Mouse (Mus musculus) layer of hippocampus, adult 8-10 months (tissue): ENCODE measurements around the gene Kbtbd12. TPM values are rescaled to one million over a fixed set of nuclear protein-coding genes. Genes with fewer than 3 reads are reported as not detected.

Experiments
- DNase-seq, 2 experiments: peaks; one replicate each; pipeline ENCODE4 v3.0.0; 2022; ENCODE audit warnings: low spot score in 2 of 2
- total RNA-seq, 4 experiments: library from RNA; stranded (reverse); gene quantifications; 2 replicates each; pipeline ENCODE4 v1.2.4; 2022

Kbtbd12 gene
- total RNA-seq, 4 experiments from 2014 or later = 0.21 to 0.36 (median 0.25) TPM; not detected in 1

DNA sequence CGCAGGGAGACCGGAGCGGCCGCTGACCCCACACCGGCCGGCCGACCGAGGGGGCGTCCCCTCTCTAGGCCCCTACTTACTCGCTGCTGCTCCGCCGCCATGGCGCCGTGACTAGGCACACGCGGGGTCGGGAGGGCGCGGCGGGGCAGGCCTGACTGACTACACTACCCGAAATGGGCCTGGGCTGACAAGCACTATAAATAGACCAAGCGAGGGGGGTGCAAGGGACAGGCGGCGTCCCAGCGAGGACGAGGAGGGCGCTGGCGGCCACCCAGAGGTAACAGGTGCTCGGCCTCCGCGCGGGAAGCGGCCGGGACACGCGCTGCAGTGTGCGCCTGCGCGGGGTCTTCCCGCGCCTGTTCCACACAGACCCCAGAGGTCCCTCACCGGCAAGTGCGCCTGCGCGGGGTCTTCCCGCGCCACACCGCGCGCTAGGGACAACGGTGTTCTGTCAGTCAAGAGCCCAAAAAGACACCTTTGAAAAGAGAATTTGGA is 10.4 kb downstream of the Kbtbd12 start:
- DNase-seq = peak in 1 of 2 experiments; percentile 46

DNA sequence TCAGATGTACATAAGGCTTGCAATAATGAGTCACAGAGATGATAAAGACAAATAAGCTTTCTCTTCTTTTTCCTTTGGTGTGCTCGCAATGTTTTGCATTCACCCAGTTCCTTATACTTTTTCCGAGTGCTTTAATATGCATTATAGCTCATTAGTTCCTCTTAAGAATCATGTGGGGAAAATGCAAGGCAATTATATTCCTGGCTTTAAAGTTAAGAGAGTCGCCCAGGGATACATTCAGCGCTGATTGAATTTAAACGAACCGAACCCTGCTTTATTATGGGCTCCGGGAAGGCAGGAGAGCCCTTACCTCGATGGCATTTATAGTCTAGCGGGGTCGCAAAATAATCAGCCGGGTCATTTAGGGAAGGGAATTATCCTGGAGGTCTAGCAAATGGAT is 10.8 kb downstream of the Kbtbd12 start:
- no peak for DNase-seq

GRCm38 (mm10) chr6:88626462-88626861 is 11.3 kb downstream of the Kbtbd12 start:
- DNase-seq = no peak

GRCm38 (mm10) chr6:88621816-88622481 is 15.8 kb downstream of the Kbtbd12 start:
- no peak for DNase-seq

GRCm38 (mm10) chr6:88619542-88619941 is 18.2 kb downstream of the Kbtbd12 start:
- no peak for DNase-seq

DNA sequence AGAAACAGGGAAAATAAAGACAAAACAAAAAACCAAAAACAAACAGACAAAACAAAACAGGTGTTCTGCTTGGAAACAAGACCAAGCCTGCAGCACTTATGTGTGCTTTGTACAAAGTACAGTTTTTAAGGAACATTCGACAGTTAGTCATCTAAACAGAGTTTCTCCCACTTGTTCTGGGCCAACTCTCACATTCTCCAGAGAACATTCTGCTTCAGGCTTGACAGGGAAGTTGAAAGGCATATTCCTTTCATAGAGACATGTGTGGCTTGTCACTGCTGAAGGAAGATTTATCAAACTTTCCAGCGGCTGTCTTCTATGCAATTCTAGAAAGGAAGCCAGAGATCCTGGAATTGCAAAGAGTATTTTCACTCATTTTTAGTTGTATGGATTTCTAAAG is 22.4 kb downstream of the Kbtbd12 start:
- no peak for DNase-seq

DNA sequence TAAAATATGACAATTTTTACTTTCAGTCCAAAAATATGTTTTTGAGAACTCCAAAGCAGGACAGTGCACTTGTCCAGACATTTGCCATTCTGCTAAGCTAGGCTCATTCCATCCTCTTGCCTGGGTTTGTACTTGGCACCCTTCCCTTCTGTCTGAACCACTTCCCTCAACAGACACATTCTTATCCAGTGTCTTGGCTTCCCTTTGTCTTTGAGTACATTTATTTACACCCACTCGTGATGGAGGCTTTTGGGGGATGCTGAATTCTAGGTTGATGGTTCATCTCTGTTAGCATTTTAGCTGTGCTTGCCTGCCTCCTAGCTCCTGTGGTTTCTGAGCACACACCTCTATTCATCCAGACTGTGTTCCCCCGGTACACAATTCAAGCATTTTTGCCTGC is 31.3 kb downstream of the Kbtbd12 start:
- no peak for DNase-seq

DNA sequence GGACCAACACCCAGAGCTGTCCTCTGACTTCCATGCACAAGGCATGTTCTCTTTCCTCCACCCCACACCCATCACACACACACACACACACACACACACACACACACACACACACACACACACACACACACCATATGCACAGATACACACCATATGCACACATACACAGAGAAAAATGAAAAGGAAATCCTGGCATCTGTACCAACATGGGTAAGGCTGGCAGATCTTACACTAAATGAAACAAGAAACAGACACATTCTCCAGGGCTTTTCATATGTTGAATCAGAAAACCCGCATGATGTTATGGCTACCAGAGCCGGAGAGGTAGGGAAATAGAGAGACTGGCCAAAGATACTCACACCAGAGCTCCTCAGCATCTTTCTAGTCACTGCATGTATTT is 32.0 kb downstream of the Kbtbd12 start:
- no peak for DNase-seq

DNA sequence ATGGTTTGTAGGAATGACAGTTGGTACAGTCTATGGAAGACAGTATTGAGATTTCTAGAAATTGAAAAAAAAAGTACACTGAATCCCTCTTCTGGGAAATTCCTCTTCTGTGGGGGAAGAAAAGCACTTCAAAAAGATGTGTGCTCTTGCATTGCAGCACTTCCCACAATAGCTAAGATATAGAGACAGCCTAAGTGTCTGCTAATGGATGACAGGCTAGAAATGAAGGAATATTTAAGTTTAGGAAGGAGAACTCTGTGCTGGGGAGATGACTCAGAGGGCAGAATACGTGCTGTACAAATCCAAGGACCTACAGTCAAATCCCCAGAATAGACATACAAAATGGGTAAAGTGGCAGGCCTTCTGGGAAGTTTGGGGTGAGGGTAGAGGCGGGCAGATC is 32.5 kb downstream of the Kbtbd12 start:
- no peak for DNase-seq

GRCm38 (mm10) chr6:88596108-88596507 is 41.6 kb downstream of the Kbtbd12 start:
- DNase-seq = no peak

DNA sequence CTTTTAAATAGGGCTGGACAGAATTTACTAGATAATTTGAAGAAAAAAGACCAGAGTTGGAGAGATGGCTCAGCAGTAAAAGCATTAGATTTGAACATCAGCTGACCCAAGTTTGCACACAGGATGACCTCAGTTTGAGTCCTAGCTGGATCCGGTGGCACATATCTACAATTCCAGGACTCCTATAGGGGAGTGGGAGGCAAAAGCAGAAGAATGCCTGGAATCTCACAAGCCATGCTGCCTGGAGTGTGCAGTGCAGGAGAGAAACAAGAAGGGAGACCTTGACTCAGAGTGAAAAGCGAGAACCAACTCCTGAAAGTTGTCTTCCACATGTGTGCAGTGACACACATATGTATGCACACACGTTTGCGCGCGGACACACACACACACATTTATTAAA is 45.4 kb downstream of the Kbtbd12 start:
- no peak for DNase-seq

DNA sequence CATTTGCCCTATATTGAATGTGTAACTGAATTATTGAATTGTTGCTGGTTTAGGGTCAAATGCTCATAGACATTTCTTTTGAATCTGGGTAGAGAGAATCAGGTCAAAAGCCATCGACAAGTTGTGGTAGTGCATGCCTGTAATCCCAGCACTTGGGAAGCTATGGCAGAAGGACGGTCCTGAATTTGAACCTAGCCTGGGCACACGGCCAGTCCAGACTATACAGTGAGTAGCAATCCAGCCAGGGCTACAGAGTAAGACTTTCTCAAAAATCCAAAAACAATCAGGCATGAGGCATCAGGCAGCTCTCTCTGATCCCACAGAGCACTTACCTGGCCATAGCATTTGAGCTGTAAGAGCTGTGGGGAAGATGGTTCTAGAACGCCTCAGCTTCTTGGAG is 47.5 kb downstream of the Kbtbd12 start:
- DNase-seq = no peak

GRCm38 (mm10) chr6:88589517-88589916 is 48.2 kb downstream of the Kbtbd12 start:
- peak in 1 of 2 experiments; percentile 18 for DNase-seq

DNA sequence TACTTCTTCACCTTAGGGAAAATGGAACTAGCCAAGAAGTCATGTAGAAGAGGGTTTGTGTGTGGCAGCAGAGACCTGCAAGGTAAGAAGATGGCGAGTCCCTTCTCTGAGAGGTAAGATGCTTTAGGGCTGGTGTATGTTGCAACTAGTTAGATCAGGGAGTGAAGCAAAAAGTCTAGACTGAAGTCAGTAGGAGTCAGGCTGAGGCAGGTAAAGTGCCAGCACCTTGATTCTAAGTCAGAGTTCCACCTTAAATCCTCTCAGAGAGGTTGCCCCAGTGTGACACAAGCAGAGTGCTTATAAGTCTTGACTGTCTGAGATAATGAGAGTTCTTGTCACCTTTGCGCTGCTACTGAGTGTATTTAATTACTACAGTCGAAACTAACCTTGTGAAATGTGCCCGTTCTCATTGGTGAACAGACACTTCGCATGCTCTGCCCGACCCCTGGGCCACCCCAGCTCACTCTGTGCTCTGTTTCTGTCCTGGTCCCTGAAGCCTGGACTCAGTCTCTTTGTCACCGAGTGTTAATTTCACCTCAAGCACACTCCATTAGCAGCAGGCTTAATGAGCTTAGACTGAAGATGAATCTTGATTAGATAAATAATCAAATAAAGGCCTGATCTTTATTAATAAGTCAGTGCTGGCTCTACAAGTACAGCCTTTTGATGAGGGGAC is 49.0 kb downstream of the Kbtbd12 start:
- DNase-seq = no peak

GRCm38 (mm10) chr6:88587091-88587490 is 50.7 kb downstream of the Kbtbd12 start:
- no peak for DNase-seq

GRCm38 (mm10) chr6:88583950-88584349 is 53.8 kb downstream of the Kbtbd12 start:
- DNase-seq = no peak

GRCm38 (mm10) chr6:88576495-88576894 is 61.3 kb downstream of the Kbtbd12 start:
- DNase-seq = no peak

GRCm38 (mm10) chr6:88566676-88567075 is 71.1 kb downstream of the Kbtbd12 start:
- DNase-seq = no peak

DNA sequence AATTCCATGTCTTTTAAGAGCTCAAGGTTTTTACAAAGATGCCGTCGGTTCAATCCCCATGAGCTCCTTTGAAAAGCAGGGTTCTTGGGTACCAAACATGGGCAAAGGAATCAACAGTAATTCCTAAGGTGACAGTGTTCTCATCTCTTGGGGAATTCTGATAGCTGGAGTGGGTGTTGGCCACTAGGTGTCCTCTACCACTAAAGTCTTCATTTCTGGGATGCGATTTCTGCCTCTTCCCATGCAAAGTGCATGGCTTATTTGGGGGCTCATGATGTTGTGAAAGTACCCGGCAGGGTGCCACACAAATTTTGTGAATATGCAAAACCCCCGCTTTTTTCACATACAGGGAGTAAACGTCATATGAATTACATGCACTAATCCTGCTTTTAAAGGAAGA is 72.7 kb downstream of the Kbtbd12 start:
- DNase-seq = no peak

DNA sequence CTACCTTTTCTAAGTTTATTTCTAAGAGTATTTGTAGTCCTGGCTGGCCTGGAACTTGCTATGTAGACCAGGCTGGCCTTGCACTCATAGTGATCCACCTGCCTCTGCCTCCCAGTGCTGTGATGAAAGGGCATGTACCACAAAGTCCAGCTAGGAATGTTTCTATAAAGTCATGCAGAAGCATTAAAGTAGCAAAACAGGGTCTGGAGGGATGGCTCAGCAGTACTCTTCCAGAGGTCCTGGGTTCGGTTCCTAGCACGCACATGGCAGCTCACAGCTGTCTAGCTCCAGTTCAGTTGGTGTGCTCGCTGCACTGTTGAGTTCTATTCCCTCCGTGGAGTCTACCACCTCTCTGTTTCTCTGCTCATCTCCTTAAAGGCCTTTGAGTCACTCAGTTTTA is 77.6 kb downstream of the Kbtbd12 start:
- no peak for DNase-seq

DNA sequence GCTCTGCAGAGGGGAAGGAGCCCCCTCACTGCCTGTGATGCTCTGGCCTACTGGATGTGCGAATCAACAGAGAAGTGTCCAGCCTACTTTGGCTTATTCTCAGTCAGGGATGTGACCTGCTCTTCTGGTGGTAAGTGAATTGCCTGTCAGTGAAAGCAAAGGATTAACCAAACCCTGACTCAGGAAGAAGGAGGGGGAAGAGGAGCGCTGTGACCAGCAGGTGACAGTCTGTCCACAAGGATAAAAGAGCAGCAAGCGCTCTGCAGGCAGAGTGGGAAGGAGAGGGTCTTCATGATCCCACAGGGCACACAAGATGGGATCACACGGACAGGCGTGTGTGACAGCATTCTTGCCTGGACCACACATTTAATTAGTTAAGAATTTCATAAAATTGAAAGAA is 78.1 kb downstream of the Kbtbd12 start:
- no peak for DNase-seq

- DNase-seq = no peak
Observed at GRCm38 (mm10) chr6:88558076-88558475, 79.7 kb downstream of the Kbtbd12 start.

DNA sequence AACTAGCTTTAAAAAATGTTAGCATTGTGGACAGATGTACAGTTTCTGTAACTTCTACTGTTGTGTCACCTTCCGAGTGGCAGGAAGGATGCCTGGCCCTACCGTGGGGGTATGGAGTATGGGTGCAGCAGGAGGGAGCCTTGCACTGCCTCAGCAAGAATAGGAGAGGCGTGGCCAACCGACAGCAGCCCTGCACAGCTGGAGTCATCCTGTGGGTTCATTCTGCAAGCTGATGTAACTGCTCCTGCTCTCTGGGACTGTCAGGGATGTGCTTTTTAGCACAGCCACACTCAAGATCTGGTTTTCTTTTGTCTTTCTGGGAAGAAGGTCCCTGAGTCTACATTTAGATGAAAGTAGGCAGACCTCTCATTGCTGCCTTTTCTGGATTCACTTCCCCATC is 80.2 kb downstream of the Kbtbd12 start:
- DNase-seq = no peak
